Mouse (Mus musculus) heart, embryonic 16.5 days (tissue): ENCODE data around the gene Gm47969. TPM values are rescaled to one million over a fixed set of nuclear protein-coding genes. Genes with fewer than 3 reads are reported as not detected.
"Not testable (repeated sequence)": the region's sequence is repeated elsewhere in the genome, so short reads cannot be mapped to it uniquely, and the experiment has no call there.

ENCODE experiments used
- ATAC-seq: fragments of 200-750 bp; cut with Nextera tagmentation; replicated peaks from 2 replicates; pipeline ENCODE4 v1.8.0; 2017; ENCODE audit warnings: moderate number of reproducible peaks; ENCODE audit not compliant: insufficient read depth, low FRiP score; ENCODE audit errors: extremely low read depth
- H3K27ac ChIP-seq: fragments of 300-500 bp; sonication (generic); 2 replicates; pipeline ENCODE4 v1.5.1; 2014; ENCODE audit warnings: mild to moderate bottlenecking, low read length, control low read depth, moderate library complexity
- H3K27me3 ChIP-seq: fragments of 300-500 bp; sonication (generic); 2 replicates; pipeline ENCODE4 v1.6.1; 2014; ENCODE audit warnings: low read length, mixed read lengths; ENCODE audit not compliant: control insufficient read depth, insufficient read depth
- H3K36me3 ChIP-seq: fragments of 300-500 bp; sonication (generic); 2 replicates; pipeline ENCODE4 v1.6.1; 2014; ENCODE audit not compliant: control insufficient read depth, insufficient read depth
- H3K4me1 ChIP-seq: fragments of 300-500 bp; sonication (generic); 2 replicates; pipeline ENCODE4 v1.6.1; 2014; ENCODE audit warnings: low read length, mixed read lengths; ENCODE audit not compliant: control insufficient read depth, insufficient read depth
- H3K4me2 ChIP-seq: fragments of 300-500 bp; sonication (generic); 2 replicates; pipeline ENCODE4 v1.6.1; 2014; ENCODE audit warnings: low read depth, mild to moderate bottlenecking, control low read depth, low read length
- H3K4me3 ChIP-seq: fragments of 300-500 bp; sonication (generic); 2 replicates; pipeline ENCODE4 v1.5.1; 2014; ENCODE audit warnings: mild to moderate bottlenecking, control low read depth, low read length
- H3K9ac ChIP-seq: fragments of 300-500 bp; sonication (generic); 2 replicates; pipeline ENCODE4 v1.6.1; 2014; ENCODE audit warnings: low read length, control low read depth
- H3K9me3 ChIP-seq: fragments of 300-500 bp; sonication (generic); replicated peaks from 2 replicates; pipeline ENCODE4 v1.6.1; 2016; ENCODE audit warnings: low read length; ENCODE audit not compliant: control insufficient read depth
- whole genome bisulfite sequencing: fragments of 180-500 bp; shearing (Covaris S2); extraction: QIAGEN DNeasy Blood & Tissue Kit; methylation state at CpG from one replicate; pipeline ENCODE4 v1.1.7; 2014; 5-methylcytosine and 5-hydroxymethylcytosine counted together
- polyA plus RNA-seq: library from polyadenylated mRNA; unstranded; fragments of >200 nt; fragmentation: Nextera tagmentation; extraction: Ambion mirVana; gene quantifications from 2 replicates; pipeline ENCODE4 v1.2.1, GENCODE M21; 2015

Gm47969 gene
- not detected in 2 replicates for polyA plus RNA-seq

GRCm38 (mm10) chr1:83044882-83045427, at the start of gene Gm47969:
TSS of gene Gm47969 (plus strand) at chr1:83044932.
- no peaks in the 10 kb centered on the region for H3K9me3 ChIP-seq
- ATAC-seq: no peak

DNA sequence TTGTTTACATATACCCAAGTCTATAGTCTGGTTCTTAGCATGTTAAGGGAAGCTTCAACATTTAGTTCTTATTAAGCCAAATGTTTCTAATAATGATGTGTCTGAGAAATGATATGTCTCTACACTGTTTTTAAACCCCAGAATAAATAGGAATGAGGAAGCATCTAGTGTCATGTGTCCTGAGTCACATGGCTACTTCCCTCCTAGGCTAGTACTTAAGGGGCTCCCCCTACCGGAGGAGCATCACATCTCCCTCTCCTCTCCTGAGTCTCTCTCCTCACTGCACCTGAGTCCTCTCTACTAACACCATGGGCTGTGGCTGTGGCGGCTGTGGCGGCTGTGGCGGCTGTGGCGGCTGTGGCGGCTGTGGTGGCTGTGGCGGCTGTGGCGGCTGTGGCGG, 44.4 kb upstream of the Gm47969 start, which contains the start of gene Gm47959:
Gene Gm47959, plus strand, starts transcription at position 243 of the 400 bp plus-strand sequence.
- not testable (repeated sequence) for H3K4me1 ChIP-seq, H3K4me2 ChIP-seq

More at GRCm38 (mm10) chr1:83044882-83045427, at the start of gene Gm47969:
- H3K4me3 ChIP-seq: no peak within 1 kb of the TSS
- no peak within 1 kb of the TSS for H3K4me2 ChIP-seq
- no peaks in the 10 kb centered on the region for H3K36me3 ChIP-seq
- no peak within 1 kb of the TSS for H3K27ac ChIP-seq
- H3K9ac ChIP-seq: no peak within 1 kb of the TSS
- no peaks in the 10 kb centered on the region for H3K27me3 ChIP-seq
- 77% methylated on average over 5 of the region's 5 CpGs for WGBS
- no peaks in the 10 kb centered on the region for H3K4me1 ChIP-seq

GRCm38 (mm10) chr1:83006218-83007179, 38.2 kb upstream of the Gm47969 start:
- no peak overlapping the region for H3K9ac ChIP-seq
- WGBS: 52% methylated on average over 8 of the region's 8 CpGs
- H3K4me2 ChIP-seq: no peak overlapping the region
- no peaks in the 10 kb centered on the region for H3K36me3 ChIP-seq
- no peak overlapping the region for H3K4me3 ChIP-seq
- H3K27me3 ChIP-seq: no peaks in the 10 kb centered on the region
- H3K4me1 ChIP-seq: peaks cover 11% of the 10 kb centered on the region; the same call in 1 of the 2 replicates
- 0 out of 2 replicates have a peak, but pooled peaks cover 3% of the 10 kb centered on the region for H3K9me3 ChIP-seq
- peak; percentile 87 for ATAC-seq
- peak overlapping the region; percentile 32; the same call in 1 of the 2 replicates for H3K27ac ChIP-seq

More for the DNA sequence above, 44.4 kb upstream of the Gm47969 start, which contains the start of gene Gm47959:
- not testable (repeated sequence) for H3K4me3 ChIP-seq, H3K27ac ChIP-seq, ATAC-seq, H3K27me3 ChIP-seq, H3K9me3 ChIP-seq, H3K36me3 ChIP-seq, H3K9ac ChIP-seq
- 95% methylated on average over 3 of the region's 9 CpGs for WGBS

DNA sequence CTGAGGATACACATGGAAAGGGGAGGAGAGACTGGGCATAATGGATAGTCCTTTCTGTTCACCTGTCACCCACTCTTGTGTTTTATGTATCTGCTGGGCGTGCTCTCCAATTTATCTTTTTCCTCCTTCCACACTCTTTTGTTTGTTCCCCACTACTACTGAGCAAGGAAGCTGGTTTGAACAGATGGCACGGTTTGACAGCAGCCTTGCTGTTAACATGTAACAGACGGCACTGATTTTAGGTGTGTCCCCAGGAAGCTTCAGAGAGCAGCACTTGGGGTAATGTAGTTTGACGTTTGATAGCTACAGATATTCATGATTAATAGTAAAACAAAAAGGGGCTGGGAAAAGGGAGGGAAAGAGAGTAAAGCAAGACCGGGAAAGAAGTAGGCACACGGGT, 37.3 kb upstream of the Gm47969 start:
- 59% methylated on average over 6 of the region's 6 CpGs for WGBS
- ATAC-seq: no peak
- H3K9ac ChIP-seq: no peak overlapping the region
- peaks cover 11% of the 10 kb centered on the region; the same call in 1 of the 2 replicates for H3K4me1 ChIP-seq
- H3K27me3 ChIP-seq: no peaks in the 10 kb centered on the region
- H3K36me3 ChIP-seq: no peaks in the 10 kb centered on the region
- H3K4me2 ChIP-seq: no peak overlapping the region
- no peak overlapping the region for H3K4me3 ChIP-seq
- no peak overlapping the region for H3K27ac ChIP-seq
- 0 out of 2 replicates have a peak, but pooled peaks cover 3% of the 10 kb centered on the region for H3K9me3 ChIP-seq

DNA sequence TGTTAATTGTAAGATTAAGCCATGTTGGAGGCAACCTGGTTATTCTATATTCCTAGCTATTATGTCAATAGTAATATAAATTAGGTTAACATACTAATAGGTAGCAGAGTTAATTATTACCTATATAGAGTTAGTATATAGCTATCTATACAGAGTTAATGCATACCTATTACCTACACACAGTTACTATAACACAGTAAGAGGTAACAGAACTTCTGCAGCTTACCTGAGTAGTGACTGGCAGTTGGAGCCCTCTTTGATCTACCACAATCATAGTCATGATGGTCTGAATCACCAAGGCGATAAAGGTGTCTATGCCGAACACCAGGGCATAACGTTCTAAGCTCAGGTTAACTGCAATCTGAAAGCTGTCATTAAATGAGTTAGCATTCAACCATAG, 30.3 kb upstream of the Gm47969 start:
- WGBS: 88% methylated on average over 3 of the region's 3 CpGs

DNA sequence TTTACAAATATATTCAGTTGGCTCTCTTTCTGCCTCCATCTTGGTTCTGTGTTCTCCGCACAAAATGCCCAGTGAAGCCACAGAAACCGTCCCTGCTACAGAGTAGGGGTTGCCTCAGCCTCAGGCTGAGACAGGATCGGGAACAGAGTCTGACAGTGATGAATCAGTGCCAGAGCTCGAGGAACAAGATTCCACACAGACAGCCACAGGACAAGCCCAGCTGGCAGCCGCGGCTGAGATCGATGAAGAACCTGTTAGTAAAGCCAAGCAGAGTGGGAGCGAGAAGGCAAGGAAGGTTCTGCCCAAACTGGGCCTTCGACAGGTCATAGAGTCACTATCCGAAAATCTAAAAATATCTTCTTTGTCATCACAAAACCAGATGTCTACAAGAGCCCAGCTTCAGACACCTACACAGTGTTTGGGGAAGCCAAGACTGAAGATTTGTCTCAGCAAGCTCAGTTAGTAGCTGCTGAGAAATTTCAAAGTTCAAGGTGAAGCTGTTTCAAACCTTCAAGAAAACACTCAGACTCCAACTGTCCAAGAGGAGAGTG, 29.3 kb upstream of the Gm47969 start:
- H3K4me3 ChIP-seq: no peak overlapping the region
- WGBS: 59% methylated on average over 10 of the region's 10 CpGs
- H3K36me3 ChIP-seq: no peaks in the 10 kb centered on the region
- no peak for ATAC-seq
- H3K9me3 ChIP-seq: 0 out of 2 replicates have a peak, but pooled peaks cover 5% of the 10 kb centered on the region
- H3K9ac ChIP-seq: no peak overlapping the region
- H3K27me3 ChIP-seq: no peaks in the 10 kb centered on the region
- H3K27ac ChIP-seq: no peak overlapping the region
- no peak overlapping the region for H3K4me2 ChIP-seq
- H3K4me1 ChIP-seq: no peaks in the 10 kb centered on the region

More for the DNA sequence above, 30.3 kb upstream of the Gm47969 start:
- no peaks in the 10 kb centered on the region for H3K27me3 ChIP-seq
- no peak overlapping the region for H3K4me3 ChIP-seq
- 0 out of 2 replicates have a peak, but pooled peaks cover 5% of the 10 kb centered on the region for H3K9me3 ChIP-seq
- ATAC-seq: no peak
- H3K4me1 ChIP-seq: no peaks in the 10 kb centered on the region
- H3K9ac ChIP-seq: no peak overlapping the region
- no peak overlapping the region for H3K4me2 ChIP-seq
- no peak overlapping the region for H3K27ac ChIP-seq
- no peaks in the 10 kb centered on the region for H3K36me3 ChIP-seq

GRCm38 (mm10) chr1:83016556-83016955, 28.2 kb upstream of the Gm47969 start:
- Histone ChIP-seq H3K9me3 (0 out of 2 replicates have a peak, but pooled peaks cover 3% of the 10 kb centered on the region), H3K27me3 (no peaks in the 10 kb centered on the region), H3K4me3 (no peak overlapping the region), H3K9ac (no peak overlapping the region), H3K4me2 (no peak overlapping the region), H3K4me1 (no peaks in the 10 kb centered on the region), H3K27ac (no peak overlapping the region), H3K36me3 (no peaks in the 10 kb centered on the region)
- WGBS: 70% methylated on average over 1 of the region's 1 CpGs
- no peak for ATAC-seq

DNA sequence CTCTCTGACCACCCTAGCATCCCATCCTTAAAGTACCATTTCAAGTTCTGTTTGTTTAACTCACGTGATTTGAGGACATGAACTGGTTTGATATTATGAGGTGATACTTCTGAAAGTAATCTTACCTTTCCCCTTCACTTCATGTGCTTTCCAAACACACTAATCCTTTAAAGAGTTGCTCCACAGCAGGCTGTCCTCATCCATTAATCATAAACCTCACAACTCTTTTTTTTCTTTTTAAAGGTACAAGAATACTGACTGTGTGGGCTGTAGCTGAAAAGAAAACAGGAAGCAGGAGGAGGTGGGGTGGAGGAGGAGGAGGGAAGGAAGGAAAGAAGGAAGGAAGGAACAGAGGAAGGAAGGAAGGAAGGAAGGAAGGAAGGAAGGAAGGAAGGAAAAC, 12.8 kb upstream of the Gm47969 start:
- H3K36me3 ChIP-seq: no peaks in the 10 kb centered on the region
- H3K27me3 ChIP-seq: no peaks in the 10 kb centered on the region
- WGBS: 69% methylated on average over 1 of the region's 1 CpGs
- no peak overlapping the region for H3K4me3 ChIP-seq
- ATAC-seq: no peak
- no peak overlapping the region for H3K4me2 ChIP-seq
- H3K9ac ChIP-seq: no peak overlapping the region
- H3K27ac ChIP-seq: no peak overlapping the region
- H3K4me1 ChIP-seq: no peaks in the 10 kb centered on the region
- H3K9me3 ChIP-seq: no peaks in the 10 kb centered on the region
